Mouse (Mus musculus): Measurements from ENCODE around the gene Fgfr2.

The Fgfr2 gene

GRCm38 (mm10) chr7:132882343-132882742 lies 240.8 kb downstream of the Fgfr2 start:
- DNase-seq, result peak in 1 of 2 experiments; percentile 13

DNA sequence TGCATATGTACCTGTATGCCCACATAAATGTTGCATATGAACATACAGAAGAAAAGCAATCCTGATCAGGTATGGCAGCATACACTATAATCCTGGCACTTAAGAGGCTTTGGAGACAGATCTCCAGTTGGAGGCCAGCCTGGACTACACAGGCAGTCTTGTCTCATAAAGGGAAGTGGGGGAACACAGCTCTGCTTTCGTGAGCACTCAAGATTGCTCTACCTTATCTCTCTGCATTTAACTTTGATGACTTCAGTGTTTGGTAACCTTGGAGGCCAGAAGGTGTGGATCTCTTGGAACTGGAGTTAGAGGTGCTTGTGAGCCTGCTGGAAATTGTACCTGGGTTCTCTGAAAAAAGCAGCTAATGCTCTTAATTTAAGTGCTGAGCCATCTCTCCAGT lies 242.9 kb downstream of the Fgfr2 start:
- DNase-seq, result no peak

GRCm38 (mm10) chr7:132875391-132876086 lies 247.6 kb downstream of the Fgfr2 start:
- DNase-seq, result peak; percentile 28 to 57

- DNase-seq, result no peak
Measured at GRCm38 (mm10) chr7:132873043-132873442, 250.1 kb downstream of the Fgfr2 start.

DNA sequence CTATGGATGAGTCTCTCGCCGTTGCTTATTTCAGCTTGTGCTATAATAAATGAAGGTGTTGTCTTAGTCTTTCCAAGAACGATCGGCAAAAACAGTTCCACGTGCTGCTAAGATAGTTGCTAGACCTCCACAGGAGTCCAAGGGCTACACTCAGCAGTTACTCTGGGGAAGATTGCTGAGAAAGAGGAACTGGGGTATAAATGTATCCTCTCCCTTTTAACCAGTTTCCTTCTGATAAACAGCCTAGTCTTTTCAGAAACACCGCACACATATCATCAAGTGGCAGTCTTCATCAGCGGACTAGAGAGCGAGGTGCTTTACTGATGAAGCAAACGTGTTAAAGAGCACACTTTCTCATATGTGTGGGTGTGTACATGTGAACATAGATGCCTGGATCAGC lies 256.8 kb downstream of the Fgfr2 start:
- DNase-seq, result no peak

DNA sequence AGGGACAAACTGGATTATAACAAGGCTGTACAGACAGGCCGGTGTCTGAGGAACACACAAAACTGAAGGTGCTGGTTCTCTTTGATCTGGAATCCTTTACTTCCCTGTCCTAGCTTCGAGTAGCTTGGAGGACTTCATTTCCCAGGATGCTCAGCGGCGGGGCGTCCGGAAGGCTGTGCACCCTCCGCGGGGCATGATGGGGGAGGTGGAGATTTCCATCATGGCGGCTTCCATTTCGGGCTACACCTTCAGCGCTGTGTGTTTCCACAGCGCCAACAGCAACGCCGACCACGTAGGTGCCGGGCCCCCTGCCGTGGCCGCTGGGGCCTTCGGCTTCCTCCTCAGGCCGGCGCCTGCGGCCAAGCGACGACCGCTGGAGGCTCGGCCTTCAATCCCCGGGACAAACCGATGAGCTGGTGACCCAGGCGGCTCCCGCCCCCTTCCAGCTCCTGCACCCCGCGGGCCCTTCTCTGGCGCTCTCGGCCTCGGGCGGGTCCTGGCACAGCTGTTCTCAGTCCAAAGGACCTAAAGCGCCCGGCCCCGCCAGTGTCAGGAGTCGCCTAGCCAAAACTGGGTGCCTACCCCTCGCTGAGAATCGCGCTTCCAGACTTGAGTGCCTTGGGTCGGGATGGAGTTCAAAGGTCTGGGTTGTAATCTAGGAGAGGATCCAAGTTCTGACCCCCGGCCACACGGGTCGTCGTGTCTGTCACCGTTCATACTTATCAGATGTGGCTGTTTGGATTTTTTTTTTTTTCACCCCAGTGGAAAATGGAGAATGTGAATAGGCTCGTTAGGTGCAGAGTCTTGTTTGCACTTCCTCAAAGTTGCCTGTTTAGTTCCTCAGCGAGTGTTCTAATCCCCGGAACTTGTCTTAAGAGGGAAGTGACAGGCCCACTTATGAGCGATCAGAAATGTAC lies 263.9 kb downstream of the Fgfr2 start, which contains the start of gene Abraxas2:
TSS of gene Abraxas2 (plus strand) at position 184 of the 917 bp plus-strand sequence.
- DNase-seq, result peak; percentile 93 to 95

DNA sequence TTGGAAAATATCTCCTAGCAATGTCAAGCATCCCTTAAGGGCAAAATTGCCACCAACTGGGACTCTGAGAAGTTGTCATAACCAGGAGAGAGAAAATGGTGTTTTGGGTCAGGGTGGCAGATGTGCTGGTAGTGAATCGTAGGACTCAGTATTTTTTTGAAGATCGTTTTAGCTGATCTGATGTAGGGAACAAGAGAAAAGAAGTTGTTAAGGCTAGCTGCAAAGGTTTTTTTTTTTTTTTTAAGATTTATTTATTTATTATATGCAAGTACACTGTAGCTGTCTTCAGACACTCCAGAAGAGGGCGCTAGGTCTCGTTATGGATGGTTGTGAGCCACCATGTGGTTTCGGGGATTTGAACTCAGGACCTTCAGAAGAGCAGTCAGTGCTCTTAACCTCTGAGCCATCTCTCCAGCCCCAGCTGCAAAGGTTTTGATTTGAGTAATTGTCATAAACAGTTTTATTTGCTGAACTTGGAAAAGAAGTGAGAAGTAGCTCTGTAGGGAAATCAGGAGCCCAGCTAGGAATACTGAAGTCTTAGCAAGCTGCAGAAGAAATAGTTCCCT lies 265.0 kb downstream of the Fgfr2 start:
- DNase-seq, result no peak

- DNase-seq, result no peak
Measured at GRCm38 (mm10) chr7:132856083-132856482, 267.1 kb downstream of the Fgfr2 start.

- DNase-seq, result no peak
Measured at GRCm38 (mm10) chr7:132853946-132854345, 269.2 kb downstream of the Fgfr2 start.

DNA sequence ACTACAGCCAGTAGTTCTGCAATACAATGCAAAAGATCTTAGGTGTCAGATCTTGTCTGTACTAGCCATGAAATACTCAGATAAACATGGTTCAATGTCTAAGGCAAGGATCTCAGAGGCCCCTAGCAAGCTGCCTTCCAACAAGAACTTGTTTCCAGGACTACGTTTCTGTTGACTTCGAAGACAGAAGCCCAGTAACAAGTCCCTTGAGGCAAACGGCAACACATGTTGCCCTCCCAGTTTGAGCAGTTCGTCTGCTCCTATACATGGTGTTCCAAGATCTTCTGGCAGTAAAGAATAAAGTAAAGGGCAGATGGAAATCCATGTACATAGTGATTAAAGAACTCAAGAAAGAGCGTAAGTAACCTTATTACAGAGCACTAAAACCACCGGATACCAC lies 269.8 kb downstream of the Fgfr2 start:
- DNase-seq, result no peak

GRCm38 (mm10) chr7:132852173-132852844 lies 270.8 kb downstream of the Fgfr2 start, which contains the start of gene Eef1akmt2:
Gene Eef1akmt2 (minus strand): TSS chr7:132852673.
- peak; percentile 87 to 92 for DNase-seq

DNA sequence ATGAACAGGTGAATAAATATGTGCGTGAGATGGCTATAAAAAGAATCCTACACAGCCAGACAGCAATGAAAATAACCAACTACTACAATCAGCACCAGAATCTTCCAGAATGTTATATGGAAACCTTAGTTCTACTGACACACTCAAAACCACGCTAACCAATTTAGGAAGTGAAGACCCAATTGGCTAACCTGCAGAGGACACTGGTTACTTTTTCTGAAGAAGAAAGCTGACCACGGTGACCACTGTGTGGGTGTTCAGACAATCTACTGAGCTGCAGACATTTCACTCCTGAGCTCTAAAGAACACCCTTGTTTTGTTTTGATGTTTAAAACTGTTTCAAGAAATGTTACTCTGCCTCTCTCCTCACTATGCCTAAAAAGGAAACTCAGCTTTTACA lies 280.0 kb downstream of the Fgfr2 start:
- no peak for DNase-seq

DNA sequence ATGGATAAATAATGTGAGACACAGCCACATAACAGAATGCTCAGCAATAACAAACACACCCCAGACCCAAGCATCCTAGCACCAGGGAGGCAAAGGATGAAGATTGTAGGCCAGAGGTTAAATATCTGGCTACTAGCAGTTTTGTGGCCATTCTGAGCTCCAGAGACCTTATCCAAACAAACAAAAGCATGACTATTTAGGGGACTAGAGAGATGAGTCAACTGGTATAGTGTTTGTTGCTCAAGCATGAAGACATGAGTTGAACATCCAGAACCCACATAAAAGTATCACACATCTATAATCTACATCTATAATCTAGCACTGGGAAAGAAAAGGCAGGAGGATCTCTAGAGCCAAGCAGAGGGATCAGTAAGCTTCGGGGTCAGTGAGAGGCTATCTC lies 280.7 kb downstream of the Fgfr2 start:
- no peak for DNase-seq

- no peak for DNase-seq
Measured at GRCm38 (mm10) chr7:132841287-132841686, 281.9 kb downstream of the Fgfr2 start.

DNA sequence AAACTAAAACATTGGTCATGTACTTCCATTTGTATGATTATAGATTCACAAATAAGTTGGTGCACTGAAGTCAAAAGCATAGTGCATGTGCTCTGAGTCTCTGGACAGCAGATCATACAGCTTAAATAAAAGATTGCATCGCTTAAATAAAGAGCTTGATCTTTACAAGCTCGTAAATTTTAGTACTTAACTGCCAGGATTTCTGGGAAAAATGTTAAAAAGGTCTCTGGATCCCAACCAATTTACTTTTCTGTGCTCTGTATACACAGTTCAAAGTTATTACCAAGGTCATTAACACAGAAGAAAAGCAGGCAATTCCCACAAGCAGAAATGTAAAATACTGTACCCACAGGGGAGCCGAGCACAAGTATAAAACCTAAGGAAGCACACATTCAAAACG lies 292.2 kb downstream of the Fgfr2 start:
- DNase-seq, result no peak

DNA sequence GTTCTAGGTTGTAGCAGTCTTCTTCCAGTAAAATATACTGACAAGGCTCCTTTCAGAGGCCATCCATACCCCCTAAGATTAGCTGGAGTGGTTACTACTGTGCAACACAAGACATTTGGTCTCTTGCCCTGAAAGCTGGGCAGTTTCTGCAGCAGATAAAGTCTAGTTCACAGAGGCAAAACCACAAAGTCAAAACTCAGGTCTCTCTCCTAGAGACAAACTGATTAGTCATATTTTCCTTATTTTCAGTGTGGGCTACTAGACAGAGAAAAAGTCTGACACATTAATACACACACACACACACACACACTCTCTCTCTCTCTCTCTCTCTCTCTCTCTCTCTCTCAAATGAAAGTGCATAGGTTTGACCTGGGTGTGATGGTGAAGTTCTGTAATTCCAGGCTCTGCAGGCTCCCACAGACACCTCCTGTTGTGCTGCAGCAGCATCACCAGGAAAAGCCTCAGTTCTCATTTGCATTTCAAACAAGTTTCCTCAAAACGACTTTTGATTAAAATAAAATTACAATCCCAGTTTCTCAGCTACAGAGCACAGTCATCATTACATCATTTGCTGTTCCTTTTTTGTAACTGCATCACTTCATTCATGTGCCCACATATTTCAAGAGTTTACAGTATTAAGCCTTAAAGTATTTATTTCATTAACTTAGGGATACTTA lies 298.7 kb downstream of the Fgfr2 start:
- DNase-seq, result no peak

- no peak for DNase-seq
Measured at GRCm38 (mm10) chr7:132823832-132824231, 299.3 kb downstream of the Fgfr2 start.

GRCm38 (mm10) chr7:132820692-132821091 lies 302.5 kb downstream of the Fgfr2 start:
- no peak for DNase-seq

DNA sequence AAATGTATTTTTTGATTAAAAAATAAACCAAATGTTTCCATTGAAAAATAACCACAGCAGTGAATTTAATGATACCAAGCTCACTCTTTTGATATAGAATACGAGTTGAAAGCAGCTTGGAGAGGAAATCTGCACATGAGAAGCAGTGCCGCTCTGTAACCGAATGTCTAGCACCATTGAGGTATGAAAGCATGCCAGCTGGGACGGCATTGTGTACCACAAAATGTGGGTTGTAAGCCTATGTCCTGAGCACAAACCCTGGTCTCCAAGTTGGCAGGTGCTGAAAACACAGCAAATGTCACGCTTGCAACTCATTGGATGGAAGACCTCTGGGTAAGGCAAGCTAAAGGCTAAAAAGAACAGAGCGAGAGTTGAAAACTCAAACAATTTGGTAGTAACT lies 306.1 kb downstream of the Fgfr2 start:
- DNase-seq, result no peak

GRCm38 (mm10) chr7:132816528-132816927 lies 306.6 kb downstream of the Fgfr2 start:
- no peak for DNase-seq

DNA sequence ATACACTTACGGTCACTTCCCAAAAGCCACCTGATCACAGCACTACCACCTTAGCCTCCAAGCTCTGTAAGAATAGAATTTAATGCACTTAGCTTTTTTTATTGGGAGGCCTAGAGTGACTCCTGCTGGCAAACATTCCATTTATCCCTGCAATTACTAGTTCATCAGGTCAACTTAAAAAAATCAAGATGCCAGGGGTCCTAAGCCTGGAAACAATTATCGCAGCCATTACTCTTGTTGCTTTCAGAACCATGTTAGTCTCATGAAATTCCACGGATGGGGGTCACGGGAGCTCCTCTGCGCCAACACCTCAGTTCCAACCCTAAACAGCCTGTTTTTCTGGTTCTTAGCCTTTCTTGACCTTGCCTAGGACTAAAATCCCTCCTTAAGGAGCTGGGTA lies 308.1 kb downstream of the Fgfr2 start:
- DNase-seq, result no peak

- no peak for DNase-seq
Measured at GRCm38 (mm10) chr7:132814089-132814450, 309.1 kb downstream of the Fgfr2 start.
